Mouse (Mus musculus): Measurements from ENCODE around the gene Col25a1.

- no peak for TF ChIP-seq POLR2A (IDR thresholded peaks at IDR 0.05; ENCODE audit: low read depth, low read length)
- no peak for TF ChIP-seq CTCF (IDR thresholded peaks at IDR 0.05; ENCODE audit: extremely low read depth, insufficient read length, insufficient replicate concordance, low read depth, low read length)
These were observed 6.3 kb downstream of the Col25a1 start for GRCm38 (mm10) chr3:130137640-130138039.
